Mouse (Mus musculus) lung, embryonic 16.5 days (tissue): ENCODE measurements around the gene Megf8. TPM values are rescaled to one million over a fixed set of nuclear protein-coding genes. Genes with fewer than 3 reads are reported as not detected.

Experiments
- ATAC-seq: fragments of 200-750 bp; cut with Nextera tagmentation; 2 replicates; pipeline ENCODE4 v1.8.0; 2017; ENCODE audit warnings: low read depth, mild to moderate bottlenecking, moderate library complexity
- H3K27ac ChIP-seq: fragments of 300-500 bp; sonication (generic); 2 replicates; pipeline ENCODE4 v1.5.1; 2014; ENCODE audit warnings: mild to moderate bottlenecking, control low read depth, low read length
- H3K27me3 ChIP-seq: fragments of 300-500 bp; sonication (generic); 2 replicates; pipeline ENCODE4 v1.6.1; 2014; ENCODE audit warnings: low read depth, low read length, mixed read lengths; ENCODE audit not compliant: control insufficient read depth, insufficient read depth
- H3K36me3 ChIP-seq: fragments of 300-500 bp; sonication (generic); 2 replicates; pipeline ENCODE4 v1.6.1; 2014; ENCODE audit warnings: low read length; ENCODE audit not compliant: control insufficient read depth, insufficient read depth
- H3K4me1 ChIP-seq: fragments of 300-500 bp; sonication (generic); replicated peaks from 2 replicates; pipeline ENCODE4 v1.6.1; 2014; ENCODE audit warnings: low read length, mixed read lengths; ENCODE audit not compliant: control insufficient read depth, insufficient read depth
- H3K4me2 ChIP-seq: fragments of 300-500 bp; sonication (generic); 2 replicates; pipeline ENCODE4 v1.6.1; 2014; ENCODE audit warnings: low read depth, low read length, control low read depth
- H3K4me3 ChIP-seq: fragments of 300-500 bp; sonication (generic); 2 replicates; pipeline ENCODE4 v1.5.1; 2014; ENCODE audit warnings: mild to moderate bottlenecking, low read length, control low read depth
- H3K9ac ChIP-seq: fragments of 300-500 bp; sonication (generic); 2 replicates; pipeline ENCODE4 v1.6.1; 2014; ENCODE audit warnings: low read length, control low read depth
- H3K9me3 ChIP-seq: fragments of 300-500 bp; sonication (generic); 2 replicates; pipeline ENCODE4 v1.6.1; 2016; ENCODE audit warnings: low read length; ENCODE audit not compliant: control insufficient read depth
- WGBS: fragments of 180-500 bp; shearing (Covaris S2); extraction: QIAGEN DNeasy Blood & Tissue Kit; methylation state at CpG from one replicate; pipeline ENCODE4 v1.1.7; 2014; 5-methylcytosine and 5-hydroxymethylcytosine counted together
- polyA plus RNA-seq: library from polyadenylated mRNA; unstranded; fragments of >200 nt; fragmentation: Nextera tagmentation; extraction: Ambion mirVana; gene quantifications from 2 replicates; pipeline ENCODE4 v1.2.1, GENCODE M21; 2015

Megf8 gene
- polyA plus RNA-seq, 1 experiment from 2014 or later = 12.1 TPM

GRCm38 (mm10) chr7:25390054-25390770 is 73.2 kb downstream of the Megf8 start:
- Histone ChIP-seq H3K9ac (peak overlapping the region; percentile 37), H3K9me3 (no peaks in the 10 kb centered on the region), H3K4me2 (no peak overlapping the region), H3K4me1 (peaks cover 46% of the 10 kb centered on the region), H3K27ac (peak overlapping the region; percentile 56), H3K36me3 (peaks cover 6% of the 10 kb centered on the region), H3K27me3 (no peaks in the 10 kb centered on the region), H3K4me3 (no peak overlapping the region)
- WGBS = 45% methylated on average over 8 of the region's 8 CpGs
- peak; percentile 59 for ATAC-seq

GRCm38 (mm10) chr7:25390986-25391385 is 74.0 kb downstream of the Megf8 start:
- Histone ChIP-seq H3K4me1 (peaks cover 39% of the 10 kb centered on the region), H3K9ac (no peak overlapping the region), H3K4me3 (no peak overlapping the region), H3K4me2 (no peak overlapping the region), H3K27me3 (no peaks in the 10 kb centered on the region), H3K27ac (peak overlapping the region; percentile 56), H3K9me3 (no peaks in the 10 kb centered on the region), H3K36me3 (peaks cover 6% of the 10 kb centered on the region)
- 40% methylated on average over 2 of the region's 2 CpGs for WGBS
- ATAC-seq = no peak

GRCm38 (mm10) chr7:25391856-25392453 is 75.0 kb downstream of the Megf8 start:
- Histone ChIP-seq H3K9me3 (no peaks in the 10 kb centered on the region), H3K4me1 (peaks cover 34% of the 10 kb centered on the region), H3K4me2 (no peak overlapping the region), H3K27me3 (no peaks in the 10 kb centered on the region), H3K27ac (no peak overlapping the region), H3K9ac (no peak overlapping the region), H3K36me3 (peaks cover 6% of the 10 kb centered on the region), H3K4me3 (no peak overlapping the region)
- 65% methylated on average over 2 of the region's 2 CpGs for WGBS
- ATAC-seq = no peak

GRCm38 (mm10) chr7:25392851-25393250 is 75.9 kb downstream of the Megf8 start:
- no peak for ATAC-seq
- WGBS = 59% methylated on average over 7 of the region's 7 CpGs
- peaks cover 34% of the 10 kb centered on the region for H3K4me1 ChIP-seq

GRCm38 (mm10) chr7:25393451-25394210 is 76.7 kb downstream of the Megf8 start:
- no peak overlapping the region; the same call in 1 of the 2 replicates for H3K4me2 ChIP-seq
- H3K9me3 ChIP-seq = no peaks in the 10 kb centered on the region
- H3K4me3 ChIP-seq = no peak overlapping the region; the same call in 1 of the 2 replicates
- no peaks in the 10 kb centered on the region for H3K36me3 ChIP-seq
- H3K27me3 ChIP-seq = no peaks in the 10 kb centered on the region
- peaks cover 34% of the 10 kb centered on the region for H3K4me1 ChIP-seq
- no peak for ATAC-seq
- H3K9ac ChIP-seq = no peak overlapping the region
- 74% methylated on average over 8 of the region's 8 CpGs for WGBS
- H3K27ac ChIP-seq = no peak overlapping the region

More at GRCm38 (mm10) chr7:25392851-25393250, 75.9 kb downstream of the Megf8 start:
- no peak overlapping the region for H3K4me3 ChIP-seq
- H3K9ac ChIP-seq = no peak overlapping the region
- H3K27me3 ChIP-seq = no peaks in the 10 kb centered on the region
- H3K9me3 ChIP-seq = no peaks in the 10 kb centered on the region
- peaks cover 5% of the 10 kb centered on the region for H3K36me3 ChIP-seq
- H3K4me2 ChIP-seq = no peak overlapping the region
- H3K27ac ChIP-seq = no peak overlapping the region

GRCm38 (mm10) chr7:25394754-25395153 is 77.8 kb downstream of the Megf8 start:
- Histone ChIP-seq H3K27ac (no peak overlapping the region), H3K36me3 (no peaks in the 10 kb centered on the region)
- 11% methylated on average over 7 of the region's 7 CpGs for WGBS

GRCm38 (mm10) chr7:25395186-25395557 is 78.2 kb downstream of the Megf8 start:
- H3K4me3 ChIP-seq = peak overlapping the region; percentile 62
- ATAC-seq = peak; percentile 24
- peaks cover 26% of the 10 kb centered on the region for H3K4me1 ChIP-seq
- under 1% methylated on average over 22 of the region's 22 CpGs for WGBS
- no peaks in the 10 kb centered on the region for H3K36me3 ChIP-seq
- peak overlapping the region; percentile 64 for H3K4me2 ChIP-seq
- no peaks in the 10 kb centered on the region for H3K9me3 ChIP-seq
- 0 out of 2 replicates have a peak overlapping the region, but pooled peaks have one; percentile 15 for H3K27ac ChIP-seq
- no peaks in the 10 kb centered on the region for H3K27me3 ChIP-seq
- peak overlapping the region; percentile 69 for H3K9ac ChIP-seq

More at GRCm38 (mm10) chr7:25394754-25395153, 77.8 kb downstream of the Megf8 start:
- Histone ChIP-seq H3K9me3 (no peaks in the 10 kb centered on the region), H3K27me3 (no peaks in the 10 kb centered on the region), H3K4me2 (peak overlapping the region; percentile 64), H3K4me1 (peaks cover 30% of the 10 kb centered on the region), H3K4me3 (peak overlapping the region; percentile 62), H3K9ac (peak overlapping the region; percentile 69)
- ATAC-seq = no peak

- ATAC-seq = peak; percentile 98
- peak overlapping the region; percentile 52 for H3K27ac ChIP-seq
- no peaks in the 10 kb centered on the region for H3K36me3 ChIP-seq
- peak overlapping the region; percentile 64 for H3K4me2 ChIP-seq
- no peaks in the 10 kb centered on the region for H3K27me3 ChIP-seq
- peak overlapping the region; percentile 69 for H3K9ac ChIP-seq
- H3K9me3 ChIP-seq = no peaks in the 10 kb centered on the region
- H3K4me1 ChIP-seq = peaks cover 20% of the 10 kb centered on the region
- WGBS = 6% methylated on average over 51 of the region's 52 CpGs
- peak overlapping the region; percentile 62 for H3K4me3 ChIP-seq
Measured at GRCm38 (mm10) chr7:25395558-25396521, 78.9 kb downstream of the Megf8 start.
